In genomic region chr11:114548658-114549057, GRCm38 (mm10) we compare ENCODE assay signal across 19 mouse cellular contexts.
A peak's percentile ranks its signal among the peaks of the same experiment; 100 is the strongest.
DNase-seq lines count a peak whose midpoint lies in the region; ATAC-seq lines count a peak whose summit lies in the region.
"Had no signal": no experiment of that assay in that cellular context is flagged by ENCODE, and none has a peak within 500 bp of the region (broad histone marks: within the 10 kb centered on the region; RNA-seq: fewer than 3 reads in every experiment).

No protein-coding gene starts in this region.

- H3K36me3 ChIP-seq in hindbrain, embryonic 10.5 days, result no peaks in the 10 kb centered on the region
- no peaks in the 10 kb centered on the region for H3K36me3 ChIP-seq in hindbrain, embryonic 11.5 days (ENCODE audit: control insufficient read depth, insufficient read depth, low read length)
- H3K36me3 ChIP-seq: embryonic facial prominence, embryonic 13.5 days; forebrain, embryonic 12.5 days; heart, embryonic 10.5 days; intestine, embryonic 15.5 days had no signal

- peaks cover 29% of the 10 kb centered on the region for H3K4me1 ChIP-seq in hindbrain, embryonic 10.5 days (replicated peaks)
- no peaks in the 10 kb centered on the region for H3K4me1 ChIP-seq in hindbrain, embryonic 11.5 days (replicated peaks; ENCODE audit: control insufficient read depth, insufficient read depth, low read length)
- H3K4me1 ChIP-seq: intestine, embryonic 15.5 days had no signal

- no peak overlapping the region for H3K4me2 ChIP-seq in hindbrain, embryonic 11.5 days (replicated peaks; ENCODE audit: low read depth, low read length)
- H3K4me2 ChIP-seq: embryonic facial prominence, embryonic 13.5 days; forebrain, embryonic 12.5 days; hindbrain, embryonic 14.5 days; intestine, embryonic 15.5 days had no signal

- H3K9ac ChIP-seq in hindbrain, embryonic 11.5 days (ENCODE audit: low read depth, low read length), result no peak overlapping the region
- H3K9ac ChIP-seq: embryonic facial prominence, embryonic 13.5 days; forebrain, embryonic 12.5 days; hindbrain, embryonic 14.5 days; intestine, embryonic 15.5 days had no signal

- no peak for DNase-seq in hindbrain, embryonic 10.5 days (ENCODE audit: low spot score)
- no peak for DNase-seq in hindbrain, embryonic 11.5 days (ENCODE audit: low spot score)
- DNase-seq in cerebellum, adult 18-20 months, result peak; percentile 69 to 79
- DNase-seq in cerebellum, adult 9-11 months, result peak; percentile 84
- DNase-seq in heart, adult 18-20 months, result no peak
- no peak for DNase-seq in gastrocnemius, postnatal 10 days
- DNase-seq: adrenal gland, postnatal 10 days; gastrocnemius, postnatal 36 days; heart, adult 11 months; heart, postnatal 10 days; heart, postnatal 4 days; kidney, adult 18-20 months had no signal

- ATAC-seq in hindbrain, embryonic 11.5 days (ENCODE audit: low FRiP score), result no peak
- ATAC-seq in megakaryocyte-erythroid progenitor cell, adult 5-6 weeks (replicated peaks; ENCODE audit: low FRiP score, low TSS enrichment, poor library complexity, severe bottlenecking), result no peak
- ATAC-seq: forebrain, embryonic 16.5 days; intestine, embryonic 15.5 days had no signal

- H3K4me3 ChIP-seq in hindbrain, embryonic 10.5 days, result no peak overlapping the region
- H3K4me3 ChIP-seq in hindbrain, embryonic 11.5 days (ENCODE audit: low read depth, low read length), result no peak overlapping the region
- H3K4me3 ChIP-seq: embryonic facial prominence, embryonic 13.5 days; forebrain, embryonic 12.5 days; heart, embryonic 10.5 days; intestine, embryonic 15.5 days had no signal

- 0 out of 2 replicates have a peak overlapping the region, but pooled peaks have one; percentile 8 for H3K27ac ChIP-seq in hindbrain, embryonic 10.5 days
- no peak overlapping the region for H3K27ac ChIP-seq in hindbrain, embryonic 11.5 days (ENCODE audit: low read depth, low read length)
- H3K27ac ChIP-seq: embryonic facial prominence, embryonic 13.5 days; forebrain, embryonic 12.5 days; heart, embryonic 10.5 days; hindbrain, embryonic 14.5 days; intestine, embryonic 15.5 days had no signal

- no peaks in the 10 kb centered on the region for H3K9me3 ChIP-seq in hindbrain, embryonic 10.5 days
- no peaks in the 10 kb centered on the region for H3K9me3 ChIP-seq in hindbrain, embryonic 11.5 days (ENCODE audit: control insufficient read depth, low read length)
- H3K9me3 ChIP-seq: embryonic facial prominence, embryonic 13.5 days; forebrain, embryonic 12.5 days; heart, embryonic 10.5 days; intestine, embryonic 15.5 days had no signal

- WGBS in hindbrain, embryonic 10.5 days, result 71% methylated on average over 5 of the region's 5 CpGs
- 75% methylated on average over 5 of the region's 5 CpGs for WGBS in hindbrain, embryonic 11.5 days

- no peaks in the 10 kb centered on the region for H3K27me3 ChIP-seq in hindbrain, embryonic 10.5 days (ENCODE audit: insufficient read depth, poor library complexity, severe bottlenecking)
- no peaks in the 10 kb centered on the region for H3K27me3 ChIP-seq in hindbrain, embryonic 11.5 days (ENCODE audit: control insufficient read depth, insufficient read depth, low read length)
- H3K27me3 ChIP-seq: embryonic facial prominence, embryonic 13.5 days; forebrain, embryonic 12.5 days; intestine, embryonic 15.5 days had no signal

Comparison
In these comparisons a context has a peak if more than half of its experiments do, and no peak if none do; other contexts are left out.
1. DNase-seq: peak in cerebellum, adult 18-20 months (2 of 2) and cerebellum, adult 9-11 months (single experiment); none in hindbrain, embryonic 10.5 days (single experiment), hindbrain, embryonic 11.5 days (single experiment), heart, adult 18-20 months (0 of 2) and gastrocnemius, postnatal 10 days (single experiment).